Mouse (Mus musculus) spleen, adult 2 months (tissue): ENCODE measurements around the gene Vstm5. TPM values are rescaled to one million over a fixed set of nuclear protein-coding genes. Genes with fewer than 3 reads are reported as not detected.
A peak's percentile ranks its signal among the peaks of the same experiment; 100 is the strongest.
"Not testable (repeated sequence)": the region's sequence is repeated elsewhere in the genome, so short reads cannot be mapped to it uniquely, and the experiment has no call there.

Experiments
- DNase-seq, 2 experiments: peaks; one replicate each; pipeline versions ENCODE4 v3.0.0 to v3.0.0-alpha.2; 2012 to 2021; ENCODE audit warnings: low spot score in 2 of 2, low read depth in 1 of 2
- H3K27ac ChIP-seq: fragments of 200-500 bp; 2 replicates; pipeline ENCODE4 v1.5.1; 2012; ENCODE audit warnings: low read length, inconsistent platforms; ENCODE audit not compliant: insufficient read depth
- H3K27me3 ChIP-seq: fragments of 200-500 bp; 2 replicates; pipeline ENCODE4 v1.6.1; 2012; ENCODE audit warnings: mild to moderate bottlenecking, moderate library complexity, low read length, inconsistent platforms; ENCODE audit not compliant: control insufficient read depth, insufficient read depth
- H3K36me3 ChIP-seq: fragments of 200-500 bp; 2 replicates; pipeline ENCODE4 v1.6.1; 2012; ENCODE audit warnings: mild to moderate bottlenecking, low read length, inconsistent platforms; ENCODE audit not compliant: control insufficient read depth, insufficient read depth
- H3K4me1 ChIP-seq: fragments of 200-500 bp; 2 replicates; pipeline ENCODE4 v1.6.1; 2011; ENCODE audit warnings: inconsistent platforms; ENCODE audit not compliant: control insufficient read depth, insufficient read depth, insufficient read length
- H3K4me3 ChIP-seq: fragments of 200-500 bp; 2 replicates; pipeline ENCODE4 v1.5.1; 2011; ENCODE audit warnings: mild to moderate bottlenecking, inconsistent platforms; ENCODE audit not compliant: insufficient read depth, insufficient read length; ENCODE audit errors: extremely low read depth
- CTCF ChIP-seq: fragments of 200-500 bp; IDR thresholded peaks from 2 replicates; pipeline ENCODE4 v1.5.1; 2011; ENCODE audit warnings: mild to moderate bottlenecking, inconsistent platforms; ENCODE audit not compliant: insufficient read depth, insufficient read length, insufficient replicate concordance; ENCODE audit errors: extremely low read depth
- POLR2A ChIP-seq: fragments of 200-500 bp; IDR thresholded peaks from 2 replicates; pipeline ENCODE4 v1.6.1; 2011; ENCODE audit warnings: low read depth, low read length, inconsistent platforms
- WGBS: fragments of 180-500 bp; shearing (Covaris S2); methylation state at CpG from one replicate; pipeline ENCODE4 v1.1.7; 2018; 5-methylcytosine and 5-hydroxymethylcytosine counted together
- polyA plus RNA-seq: library from polyadenylated mRNA; depleted of rRNA; stranded (reverse); fragments of >200 nt; gene quantifications from 2 replicates; pipeline ENCODE4 v1.2.3, GENCODE M21; 2012

The Vstm5 gene
- polyA plus RNA-seq, 1 experiment = 0.54 TPM

- DNase-seq = no peak
- peaks cover 2% of the 10 kb centered on the region for H3K36me3 ChIP-seq
- no peak overlapping the region for H3K4me3 ChIP-seq
- no peaks in the 10 kb centered on the region for H3K27me3 ChIP-seq
- TF ChIP-seq POLR2A (no peak), CTCF (no peak)
- 91% methylated on average over 7 of the region's 7 CpGs for WGBS
- no peaks in the 10 kb centered on the region for H3K4me1 ChIP-seq
- H3K27ac ChIP-seq = no peak overlapping the region
These were observed 58.3 kb downstream of the Vstm5 start for GRCm38 (mm10) chr9:15297112-15297511.

DNA sequence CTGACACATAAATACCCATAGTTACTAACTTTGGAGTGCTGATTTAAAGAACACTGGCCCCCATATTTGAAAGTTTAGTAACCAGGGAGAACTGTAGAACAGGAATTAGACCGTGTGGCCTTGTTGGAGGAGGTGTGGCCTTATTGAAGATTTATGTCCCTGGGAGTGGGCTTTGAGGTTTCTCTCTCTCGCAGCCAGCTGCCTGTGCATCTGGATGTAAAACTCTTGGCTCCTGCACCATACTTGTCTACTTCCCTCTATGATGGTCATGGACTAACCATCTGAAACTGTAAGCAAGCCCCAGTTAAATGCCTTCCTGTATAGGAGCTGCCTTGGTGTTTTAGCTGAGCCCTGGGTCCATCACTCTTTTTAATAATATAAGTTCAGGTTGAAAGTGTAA, 59.6 kb downstream of the Vstm5 start:
- Histone ChIP-seq H3K36me3 (peaks cover 2% of the 10 kb centered on the region), H3K27ac (no peak overlapping the region), H3K27me3 (no peaks in the 10 kb centered on the region), H3K4me1 (no peaks in the 10 kb centered on the region), H3K4me3 (no peak overlapping the region)
- TF ChIP-seq CTCF (no peak), POLR2A (no peak)
- WGBS = 28% methylated on average over 2 of the region's 2 CpGs
- DNase-seq = no peak

DNA sequence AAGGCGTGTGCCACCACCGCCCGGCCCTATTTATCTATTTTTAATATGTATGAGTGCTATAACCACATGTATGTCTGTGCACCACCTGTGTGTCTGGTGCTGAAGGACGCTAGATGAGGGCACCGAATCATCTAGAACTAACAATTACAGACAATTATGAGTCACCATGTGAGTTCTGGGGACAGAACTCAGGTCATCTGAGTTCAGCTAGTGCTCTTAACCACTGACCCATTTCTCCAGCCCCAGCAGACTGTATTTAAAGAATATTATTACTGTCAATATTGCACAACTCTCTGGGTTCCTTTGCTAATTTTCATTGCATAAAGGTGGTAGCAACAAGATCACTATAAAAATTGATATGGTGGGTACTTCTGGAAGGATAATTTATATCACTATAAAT, 61.2 kb downstream of the Vstm5 start:
- no peaks in the 10 kb centered on the region for H3K4me1 ChIP-seq
- no peak for DNase-seq
- H3K27ac ChIP-seq = no peak overlapping the region
- WGBS = 87% methylated on average over 5 of the region's 5 CpGs
- no peak for TF ChIP-seq POLR2A
- no peak for TF ChIP-seq CTCF
- H3K27me3 ChIP-seq = no peaks in the 10 kb centered on the region
- H3K4me3 ChIP-seq = no peak overlapping the region
- peaks cover 2% of the 10 kb centered on the region for H3K36me3 ChIP-seq

- H3K4me1 ChIP-seq = no peaks in the 10 kb centered on the region
- no peak overlapping the region for H3K4me3 ChIP-seq
- no peak for DNase-seq
These were observed 62.6 kb downstream of the Vstm5 start for GRCm38 (mm10) chr9:15301399-15301798.

GRCm38 (mm10) chr9:15302006-15302405, 63.2 kb downstream of the Vstm5 start:
- not testable (repeated sequence) for H3K4me1 ChIP-seq, H3K4me3 ChIP-seq, H3K36me3 ChIP-seq, H3K27me3 ChIP-seq, H3K27ac ChIP-seq, DNase-seq
- WGBS = 83% methylated on average over 6 of the region's 6 CpGs

More at GRCm38 (mm10) chr9:15301399-15301798, 62.6 kb downstream of the Vstm5 start:
- no peak for TF ChIP-seq POLR2A
- TF ChIP-seq CTCF = no peak
- H3K27me3 ChIP-seq = no peaks in the 10 kb centered on the region
- no peak overlapping the region for H3K27ac ChIP-seq
- WGBS = 24% methylated on average over 6 of the region's 6 CpGs
- peaks cover 2% of the 10 kb centered on the region; the same call in 1 of the 2 replicates for H3K36me3 ChIP-seq

- 93% methylated on average over 2 of the region's 2 CpGs for WGBS
- peaks cover 3% of the 10 kb centered on the region; the same call in 1 of the 2 replicates for H3K4me1 ChIP-seq
- H3K27ac ChIP-seq = no peak overlapping the region
- TF ChIP-seq CTCF = no peak
- no peak for TF ChIP-seq POLR2A
- DNase-seq = no peak
- no peak overlapping the region for H3K4me3 ChIP-seq
- no peaks in the 10 kb centered on the region for H3K27me3 ChIP-seq
- H3K36me3 ChIP-seq = no peaks in the 10 kb centered on the region; the same call in 1 of the 2 replicates
These were observed 64.0 kb downstream of the Vstm5 start for GRCm38 (mm10) chr9:15302881-15303280.

DNA sequence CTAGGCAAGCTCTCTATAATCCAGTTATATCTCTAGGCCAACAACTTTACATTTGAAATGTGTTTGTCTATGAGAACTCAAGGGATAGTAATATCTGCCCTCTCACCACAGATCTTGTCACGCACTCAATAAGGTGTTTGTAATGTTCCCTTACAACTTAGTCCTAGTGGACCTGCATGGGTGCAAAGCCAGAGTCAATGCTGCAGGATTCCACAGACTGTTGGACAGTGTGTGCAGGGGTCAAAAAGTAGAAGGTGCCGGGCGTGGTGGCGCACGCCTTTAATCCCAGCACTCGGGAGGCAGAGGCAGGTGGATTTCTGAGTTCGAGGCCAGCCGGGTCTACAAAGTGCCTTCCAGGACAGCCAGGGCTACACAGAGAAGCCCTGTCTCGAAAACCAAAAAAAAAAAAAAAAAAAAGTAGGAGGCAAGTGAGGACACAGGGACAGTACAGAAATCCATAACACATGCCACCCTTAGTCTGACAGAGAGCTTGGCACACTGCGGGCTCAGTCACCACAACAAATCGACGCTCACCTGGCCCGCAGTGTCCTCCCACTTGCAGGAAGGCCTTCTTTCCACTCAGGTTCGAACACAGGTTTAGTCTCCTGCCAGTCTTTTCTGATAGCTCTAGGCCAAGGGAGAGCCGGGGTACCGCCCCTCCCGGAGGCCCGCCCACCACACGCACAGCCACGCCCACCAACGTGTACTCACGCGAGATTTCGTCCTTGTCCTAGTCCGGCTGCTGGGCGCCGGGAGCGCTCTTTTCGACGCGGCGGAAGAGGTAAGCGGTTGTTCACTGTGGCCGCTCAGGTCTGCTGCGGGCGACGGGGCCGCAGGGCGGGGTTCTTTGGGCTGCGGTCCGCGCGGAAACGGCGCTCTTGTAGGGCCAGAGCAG, 66.9 kb downstream of the Vstm5 start, which contains the start of gene Taf1d:
Taf1d (plus strand) TSS at position 712 of the 895 bp plus-strand sequence.
- Histone ChIP-seq H3K36me3 (peaks cover 12% of the 10 kb centered on the region), H3K4me1 (peaks cover 3% of the 10 kb centered on the region; the same call in 1 of the 2 replicates), H3K27me3 (no peaks in the 10 kb centered on the region), H3K4me3 (peak within 1 kb of the TSS; percentile 80), H3K27ac (peak within 1 kb of the TSS; percentile 78)
- peak; percentile 82; the same call in 1 of the 2 replicates for TF ChIP-seq POLR2A
- TF ChIP-seq CTCF = no peak
- DNase-seq = peak; percentile 88 to 96
- 9% methylated on average over 45 of the region's 45 CpGs for WGBS
